Mouse (Mus musculus) brain, embryonic 18.5 days (tissue): Measurements from ENCODE around the gene Gfpt1.
"Not testable (repeated sequence)": the region's sequence is repeated elsewhere in the genome, so short reads cannot be mapped to it uniquely, and the experiment has no call there.

Experiments
- DNase-seq: peaks from one replicate; pipeline ENCODE4 v3.0.0-alpha.2; 2012; ENCODE audit warnings: low read depth, low spot score

The Gfpt1 gene

GRCm38 (mm10) chr6:87042337-87043130 is at the start of gene Gfpt1:
Gene Gfpt1 (plus strand): TSS chr6:87042846.
- peak; percentile 83 for DNase-seq

- DNase-seq, result no peak
Measured at GRCm38 (mm10) chr6:86994254-86994653, 48.4 kb upstream of the Gfpt1 start.

GRCm38 (mm10) chr6:86996629-86997307 is 45.9 kb upstream of the Gfpt1 start:
- no peak for DNase-seq

GRCm38 (mm10) chr6:86997360-86997759 is 45.3 kb upstream of the Gfpt1 start:
- DNase-seq, result no peak

- DNase-seq, result no peak
Measured at GRCm38 (mm10) chr6:87001995-87002394, 40.7 kb upstream of the Gfpt1 start.

GRCm38 (mm10) chr6:87002521-87003055 is 40.1 kb upstream of the Gfpt1 start:
- no peak for DNase-seq

GRCm38 (mm10) chr6:87004099-87004498 is 38.5 kb upstream of the Gfpt1 start:
- no peak for DNase-seq

GRCm38 (mm10) chr6:87005577-87005976 is 37.1 kb upstream of the Gfpt1 start:
- DNase-seq, result no peak

GRCm38 (mm10) chr6:87008887-87009286 is 33.8 kb upstream of the Gfpt1 start, which contains the start of gene Nfu1:
Gene Nfu1 (plus strand): TSS chr6:87009236.
- no peak for DNase-seq

- peak; percentile 74 for DNase-seq
Measured at GRCm38 (mm10) chr6:87009692-87010328, 32.8 kb upstream of the Gfpt1 start.

GRCm38 (mm10) chr6:87016916-87017315 is 25.7 kb upstream of the Gfpt1 start:
- no peak for DNase-seq

GRCm38 (mm10) chr6:87018874-87019273 is 23.8 kb upstream of the Gfpt1 start:
- DNase-seq, result no peak

- DNase-seq, result no peak
Measured at GRCm38 (mm10) chr6:87021791-87022190, 20.9 kb upstream of the Gfpt1 start.

- no peak for DNase-seq
Measured at GRCm38 (mm10) chr6:87026980-87027379, 15.7 kb upstream of the Gfpt1 start.

GRCm38 (mm10) chr6:87028881-87029280 is 13.8 kb upstream of the Gfpt1 start:
- DNase-seq, result no peak

GRCm38 (mm10) chr6:87031310-87031709 is 11.3 kb upstream of the Gfpt1 start:
- not testable (repeated sequence) for DNase-seq

GRCm38 (mm10) chr6:87032401-87032800 is 10.2 kb upstream of the Gfpt1 start:
- DNase-seq, result no peak

GRCm38 (mm10) chr6:87034395-87034794 is 8.3 kb upstream of the Gfpt1 start:
- no peak for DNase-seq

- DNase-seq, result no peak
Measured at GRCm38 (mm10) chr6:87037826-87038620, 4.6 kb upstream of the Gfpt1 start.

GRCm38 (mm10) chr6:87039161-87039560 is 3.5 kb upstream of the Gfpt1 start:
- no peak for DNase-seq

- DNase-seq, result no peak
Measured at GRCm38 (mm10) chr6:87040971-87041370, 1.7 kb upstream of the Gfpt1 start.
